Mouse (Mus musculus) forebrain, embryonic 10.5 days (tissue): ENCODE data around the gene Cyfip2. TPM values are rescaled to one million over a fixed set of nuclear protein-coding genes. Genes with fewer than 3 reads are reported as not detected.

ENCODE experiments used
- DNase-seq: peaks from one replicate; pipeline ENCODE4 v3.0.0-alpha.2; 2017; ENCODE audit warnings: low spot score; ENCODE audit errors: extremely low spot score
- H3K27ac ChIP-seq: fragments of 300-500 bp; sonication (generic); 2 replicates; pipeline ENCODE4 v1.5.1; 2016; ENCODE audit warnings: mild to moderate bottlenecking
- H3K27me3 ChIP-seq: fragments of 300-500 bp; sonication (generic); 2 replicates; pipeline ENCODE4 v1.6.1; 2016; ENCODE audit warnings: mild to moderate bottlenecking; ENCODE audit not compliant: poor library complexity, severe bottlenecking
- H3K36me3 ChIP-seq: fragments of 300-500 bp; sonication (generic); replicated peaks from 2 replicates; pipeline ENCODE4 v1.6.1; 2016; ENCODE audit warnings: mild to moderate bottlenecking, moderate library complexity
- H3K4me1 ChIP-seq: fragments of 300-500 bp; sonication (generic); 2 replicates; pipeline ENCODE4 v1.6.1; 2016
- H3K4me3 ChIP-seq: fragments of 300-500 bp; sonication (generic); 2 replicates; pipeline ENCODE4 v1.5.1; 2016; ENCODE audit warnings: mild to moderate bottlenecking, moderate library complexity
- H3K9me3 ChIP-seq: fragments of 300-500 bp; sonication (generic); 2 replicates; pipeline ENCODE4 v1.6.1; 2016; ENCODE audit warnings: mild to moderate bottlenecking, moderate library complexity
- WGBS: fragments of 180-500 bp; shearing (Covaris S2); methylation state at CpG from one replicate; pipeline ENCODE4 v1.1.7; 2016; 5-methylcytosine and 5-hydroxymethylcytosine counted together
- polyA plus RNA-seq: library from polyadenylated mRNA; unstranded; fragments of >200 nt; fragmentation: Nextera tagmentation; extraction: Ambion mirVana; gene quantifications from 2 replicates; pipeline ENCODE4 v1.2.1, GENCODE M21; 2016

Gene Cyfip2
- polyA plus RNA-seq, 1 experiment from 2014 or later, result 25.0 TPM

- no peak for DNase-seq
- H3K4me3 ChIP-seq, result no peak overlapping the region
- 79% methylated on average over 14 of the region's 14 CpGs for WGBS
- H3K27ac ChIP-seq, result peak overlapping the region; percentile 74
- no peaks in the 10 kb centered on the region for H3K9me3 ChIP-seq
- peaks cover 40% of the 10 kb centered on the region for H3K4me1 ChIP-seq
- peaks cover 6% of the 10 kb centered on the region for H3K36me3 ChIP-seq
- no peaks in the 10 kb centered on the region for H3K27me3 ChIP-seq
Measured at GRCm38 (mm10) chr11:46214368-46215230, 98.1 kb downstream of the Cyfip2 start.

GRCm38 (mm10) chr11:46213844-46214243 lies 98.8 kb downstream of the Cyfip2 start:
- peak overlapping the region; percentile 74 for H3K27ac ChIP-seq
- H3K9me3 ChIP-seq, result no peaks in the 10 kb centered on the region
- no peaks in the 10 kb centered on the region for H3K27me3 ChIP-seq
- 84% methylated on average over 5 of the region's 5 CpGs for WGBS
- H3K4me3 ChIP-seq, result no peak overlapping the region
- no peak for DNase-seq
- peaks cover 6% of the 10 kb centered on the region for H3K36me3 ChIP-seq
- H3K4me1 ChIP-seq, result peaks cover 34% of the 10 kb centered on the region

- Histone ChIP-seq H3K27me3 (no peaks in the 10 kb centered on the region), H3K36me3 (peaks cover 21% of the 10 kb centered on the region), H3K9me3 (no peaks in the 10 kb centered on the region), H3K27ac (0 out of 2 replicates have a peak overlapping the region, but pooled peaks have one; percentile 59), H3K4me1 (peaks cover 25% of the 10 kb centered on the region), H3K4me3 (no peak overlapping the region)
- WGBS, result 50% methylated on average over 3 of the region's 3 CpGs
- no peak for DNase-seq
Measured at GRCm38 (mm10) chr11:46211858-46212257, 100.8 kb downstream of the Cyfip2 start.

GRCm38 (mm10) chr11:46209884-46210283 lies 102.8 kb downstream of the Cyfip2 start:
- no peak overlapping the region for H3K4me3 ChIP-seq
- DNase-seq, result no peak
- peaks cover 22% of the 10 kb centered on the region for H3K36me3 ChIP-seq
- 0 out of 2 replicates have a peak overlapping the region, but pooled peaks have one; percentile 17 for H3K27ac ChIP-seq
- 22% methylated on average over 2 of the region's 2 CpGs for WGBS
- no peaks in the 10 kb centered on the region for H3K9me3 ChIP-seq
- H3K27me3 ChIP-seq, result no peaks in the 10 kb centered on the region
- H3K4me1 ChIP-seq, result peaks cover 25% of the 10 kb centered on the region

GRCm38 (mm10) chr11:46205639-46206409 lies 106.8 kb downstream of the Cyfip2 start:
- H3K27ac ChIP-seq, result no peak overlapping the region
- WGBS, result 75% methylated on average over 17 of the region's 17 CpGs
- no peak overlapping the region for H3K4me3 ChIP-seq
- no peak for DNase-seq
- H3K9me3 ChIP-seq, result no peaks in the 10 kb centered on the region
- peaks cover 22% of the 10 kb centered on the region for H3K36me3 ChIP-seq
- H3K27me3 ChIP-seq, result no peaks in the 10 kb centered on the region
- peaks cover 16% of the 10 kb centered on the region for H3K4me1 ChIP-seq

- H3K36me3 ChIP-seq, result peaks cover 32% of the 10 kb centered on the region
Measured at GRCm38 (mm10) chr11:46204841-46205240, 107.8 kb downstream of the Cyfip2 start.

GRCm38 (mm10) chr11:46202547-46202887 lies 110.1 kb downstream of the Cyfip2 start:
- DNase-seq, result no peak
- 81% methylated on average over 10 of the region's 10 CpGs for WGBS
- Histone ChIP-seq H3K27me3 (no peaks in the 10 kb centered on the region), H3K4me1 (peaks cover 8% of the 10 kb centered on the region), H3K9me3 (no peaks in the 10 kb centered on the region), H3K27ac (peak overlapping the region; percentile 1; the same call in 1 of the 2 replicates), H3K36me3 (peaks cover 44% of the 10 kb centered on the region), H3K4me3 (no peak overlapping the region)

More at GRCm38 (mm10) chr11:46204841-46205240, 107.8 kb downstream of the Cyfip2 start:
- WGBS, result 89% methylated on average over 9 of the region's 9 CpGs
- Histone ChIP-seq H3K27me3 (no peaks in the 10 kb centered on the region), H3K4me1 (peaks cover 11% of the 10 kb centered on the region), H3K4me3 (no peak overlapping the region), H3K27ac (no peak overlapping the region), H3K9me3 (no peaks in the 10 kb centered on the region)
- DNase-seq, result no peak

- Histone ChIP-seq H3K9me3 (no peaks in the 10 kb centered on the region), H3K36me3 (peaks cover 44% of the 10 kb centered on the region), H3K4me1 (peaks cover 8% of the 10 kb centered on the region), H3K4me3 (no peak overlapping the region), H3K27me3 (no peaks in the 10 kb centered on the region), H3K27ac (peak overlapping the region; percentile 1; the same call in 1 of the 2 replicates)
- no peak for DNase-seq
- WGBS, result 75% methylated on average over 20 of the region's 20 CpGs
Measured at GRCm38 (mm10) chr11:46201636-46202546, 110.8 kb downstream of the Cyfip2 start.

GRCm38 (mm10) chr11:46200664-46201063 lies 112.0 kb downstream of the Cyfip2 start:
- Histone ChIP-seq H3K36me3 (peaks cover 50% of the 10 kb centered on the region), H3K9me3 (no peaks in the 10 kb centered on the region), H3K4me1 (peaks cover 8% of the 10 kb centered on the region), H3K27ac (peak overlapping the region; percentile 30; the same call in 1 of the 2 replicates), H3K27me3 (no peaks in the 10 kb centered on the region), H3K4me3 (no peak overlapping the region)
- WGBS, result 88% methylated on average over 11 of the region's 11 CpGs
- no peak for DNase-seq

GRCm38 (mm10) chr11:46194175-46194574 lies 118.5 kb downstream of the Cyfip2 start:
- no peak for DNase-seq
- H3K36me3 ChIP-seq, result peaks cover 37% of the 10 kb centered on the region
- no peaks in the 10 kb centered on the region for H3K27me3 ChIP-seq
- no peak overlapping the region for H3K27ac ChIP-seq
- WGBS, result 72% methylated on average over 4 of the region's 4 CpGs
- no peaks in the 10 kb centered on the region for H3K4me1 ChIP-seq
- H3K4me3 ChIP-seq, result no peak overlapping the region
- H3K9me3 ChIP-seq, result no peaks in the 10 kb centered on the region

GRCm38 (mm10) chr11:46188283-46188682 lies 124.4 kb downstream of the Cyfip2 start:
- WGBS, result 78% methylated on average over 2 of the region's 2 CpGs
- no peak for DNase-seq
- Histone ChIP-seq H3K9me3 (no peaks in the 10 kb centered on the region), H3K4me1 (0 out of 2 replicates have a peak, but pooled peaks cover 4% of the 10 kb centered on the region), H3K36me3 (no peaks in the 10 kb centered on the region), H3K4me3 (no peak overlapping the region), H3K27ac (no peak overlapping the region), H3K27me3 (no peaks in the 10 kb centered on the region)

- no peaks in the 10 kb centered on the region for H3K36me3 ChIP-seq
- H3K27ac ChIP-seq, result 0 out of 2 replicates have a peak overlapping the region, but pooled peaks have one; percentile 11
- DNase-seq, result no peak
- no peak overlapping the region for H3K4me3 ChIP-seq
- WGBS, result 44% methylated on average over 4 of the region's 4 CpGs
- H3K27me3 ChIP-seq, result no peaks in the 10 kb centered on the region
- no peaks in the 10 kb centered on the region for H3K9me3 ChIP-seq
- H3K4me1 ChIP-seq, result 0 out of 2 replicates have a peak, but pooled peaks cover 4% of the 10 kb centered on the region
Measured at GRCm38 (mm10) chr11:46185486-46185885, 127.2 kb downstream of the Cyfip2 start.
